Mouse (Mus musculus): Measurements from ENCODE around the gene Ecm1. TPM values are rescaled to one million over a fixed set of nuclear protein-coding genes. Genes with fewer than 3 reads are reported as not detected.
A peak's percentile ranks its signal among the peaks of the same experiment; 100 is the strongest.

The Ecm1 gene
- polyA plus RNA-seq, 1 experiment from 2014 or later = 11.8 TPM

- ATAC-seq = peak; percentile 100
- Histone ChIP-seq H3K4me1 (replicated peaks) (peaks cover 9% of the 10 kb centered on the region), H3K9ac (replicated peaks) (peak overlapping the region; percentile 69), H3K27me3 (no peaks in the 10 kb centered on the region), H3K9me3 (no peaks in the 10 kb centered on the region), H3K4me2 (replicated peaks) (peak overlapping the region; percentile 85), H3K4me3 (replicated peaks) (peak overlapping the region; percentile 65), H3K36me3 (peaks cover 32% of the 10 kb centered on the region), H3K27ac (no peak overlapping the region)
- under 1% methylated on average over 30 of the region's 30 CpGs for WGBS
Measured at GRCm38 (mm10) chr3:95754345-95755206, 15.2 kb upstream of the Ecm1 start.

GRCm38 (mm10) chr3:95752935-95753334 is 13.6 kb upstream of the Ecm1 start:
- 95% methylated on average over 3 of the region's 3 CpGs for WGBS
- no peak overlapping the region for H3K27ac ChIP-seq

GRCm38 (mm10) chr3:95740406-95740805 is 1.0 kb upstream of the Ecm1 start:
- H3K4me1 ChIP-seq (replicated peaks) = no peaks in the 10 kb centered on the region
- no peaks in the 10 kb centered on the region for H3K9me3 ChIP-seq
- H3K9ac ChIP-seq (replicated peaks) = no peak overlapping the region
- no peak overlapping the region for H3K27ac ChIP-seq
- no peaks in the 10 kb centered on the region for H3K27me3 ChIP-seq
- H3K4me2 ChIP-seq (replicated peaks) = no peak overlapping the region
- ATAC-seq = no peak
- no peak overlapping the region for H3K4me3 ChIP-seq (replicated peaks)
- 89% methylated on average over 8 of the region's 8 CpGs for whole genome bisulfite sequencing
- H3K36me3 ChIP-seq = peaks cover 91% of the 10 kb centered on the region

More at GRCm38 (mm10) chr3:95752935-95753334, 13.6 kb upstream of the Ecm1 start:
- Histone ChIP-seq H3K4me1 (replicated peaks) (peaks cover 7% of the 10 kb centered on the region), H3K4me2 (replicated peaks) (no peak overlapping the region), H3K36me3 (peaks cover 48% of the 10 kb centered on the region), H3K9me3 (no peaks in the 10 kb centered on the region), H3K9ac (replicated peaks) (no peak overlapping the region), H3K4me3 (replicated peaks) (no peak overlapping the region), H3K27me3 (no peaks in the 10 kb centered on the region)
- no peak for ATAC-seq

GRCm38 (mm10) chr3:95735071-95735670 is 4.2 kb downstream of the Ecm1 start:
- peaks cover 56% of the 10 kb centered on the region for H3K36me3 ChIP-seq
- H3K27me3 ChIP-seq = no peaks in the 10 kb centered on the region
- H3K27ac ChIP-seq = no peak overlapping the region
- no peak overlapping the region for H3K4me3 ChIP-seq (replicated peaks)
- no peaks in the 10 kb centered on the region for H3K4me1 ChIP-seq (replicated peaks)
- H3K9me3 ChIP-seq = no peaks in the 10 kb centered on the region
- ATAC-seq = no peak
- H3K9ac ChIP-seq (replicated peaks) = no peak overlapping the region
- 87% methylated on average over 12 of the region's 12 CpGs for WGBS
- H3K4me2 ChIP-seq (replicated peaks) = no peak overlapping the region

GRCm38 (mm10) chr3:95734092-95734702 is 5.2 kb downstream of the Ecm1 start:
- H3K9me3 ChIP-seq = no peaks in the 10 kb centered on the region
- peaks cover 46% of the 10 kb centered on the region for H3K36me3 ChIP-seq

GRCm38 (mm10) chr3:95732744-95733521 is 6.4 kb downstream of the Ecm1 start:
- WGBS = 81% methylated on average over 11 of the region's 11 CpGs
- Histone ChIP-seq H3K27ac (no peak overlapping the region), H3K4me3 (replicated peaks) (no peak overlapping the region), H3K9ac (replicated peaks) (no peak overlapping the region), H3K9me3 (no peaks in the 10 kb centered on the region), H3K4me1 (replicated peaks) (no peaks in the 10 kb centered on the region), H3K4me2 (replicated peaks) (no peak overlapping the region), H3K36me3 (peaks cover 41% of the 10 kb centered on the region), H3K27me3 (no peaks in the 10 kb centered on the region)
- no peak for ATAC-seq

More at GRCm38 (mm10) chr3:95734092-95734702, 5.2 kb downstream of the Ecm1 start:
- Histone ChIP-seq H3K4me2 (replicated peaks) (no peak overlapping the region), H3K9ac (replicated peaks) (no peak overlapping the region), H3K4me1 (replicated peaks) (no peaks in the 10 kb centered on the region), H3K4me3 (replicated peaks) (no peak overlapping the region), H3K27me3 (no peaks in the 10 kb centered on the region), H3K27ac (no peak overlapping the region)
- ATAC-seq = no peak
- 76% methylated on average over 13 of the region's 13 CpGs for WGBS

GRCm38 (mm10) chr3:95732297-95732696 is 7.1 kb downstream of the Ecm1 start:
- H3K27ac ChIP-seq = no peak overlapping the region
- no peaks in the 10 kb centered on the region for H3K4me1 ChIP-seq (replicated peaks)
- H3K9me3 ChIP-seq = no peaks in the 10 kb centered on the region
- H3K4me3 ChIP-seq (replicated peaks) = no peak overlapping the region
- H3K36me3 ChIP-seq = peaks cover 35% of the 10 kb centered on the region
- no peak for ATAC-seq
- H3K9ac ChIP-seq (replicated peaks) = no peak overlapping the region
- no peaks in the 10 kb centered on the region for H3K27me3 ChIP-seq
- 96% methylated on average over 9 of the region's 9 CpGs for WGBS
- H3K4me2 ChIP-seq (replicated peaks) = no peak overlapping the region

- 96% methylated on average over 4 of the region's 4 CpGs for WGBS
- no peak for ATAC-seq
- Histone ChIP-seq H3K36me3 (peaks cover 30% of the 10 kb centered on the region), H3K9ac (replicated peaks) (no peak overlapping the region), H3K4me2 (replicated peaks) (no peak overlapping the region), H3K27me3 (no peaks in the 10 kb centered on the region), H3K4me3 (replicated peaks) (no peak overlapping the region), H3K4me1 (replicated peaks) (no peaks in the 10 kb centered on the region), H3K9me3 (no peaks in the 10 kb centered on the region), H3K27ac (no peak overlapping the region)
Measured at GRCm38 (mm10) chr3:95731802-95732201, 7.6 kb downstream of the Ecm1 start.

GRCm38 (mm10) chr3:95730431-95730830 is 8.9 kb downstream of the Ecm1 start:
- Histone ChIP-seq H3K36me3 (peaks cover 16% of the 10 kb centered on the region), H3K27me3 (no peaks in the 10 kb centered on the region), H3K4me3 (replicated peaks) (no peak overlapping the region), H3K9me3 (no peaks in the 10 kb centered on the region), H3K4me1 (replicated peaks) (no peaks in the 10 kb centered on the region), H3K9ac (replicated peaks) (no peak overlapping the region), H3K27ac (no peak overlapping the region), H3K4me2 (replicated peaks) (no peak overlapping the region)
- no peak for ATAC-seq
- 90% methylated on average over 7 of the region's 7 CpGs for WGBS

- Histone ChIP-seq H3K4me1 (replicated peaks) (no peaks in the 10 kb centered on the region), H3K4me2 (replicated peaks) (no peak overlapping the region), H3K9me3 (no peaks in the 10 kb centered on the region), H3K4me3 (replicated peaks) (no peak overlapping the region), H3K27ac (no peak overlapping the region), H3K9ac (replicated peaks) (no peak overlapping the region), H3K27me3 (no peaks in the 10 kb centered on the region), H3K36me3 (peaks cover 1% of the 10 kb centered on the region; the same call in 1 of the 2 replicates)
- ATAC-seq = no peak
- 82% methylated on average over 2 of the region's 2 CpGs for WGBS
Measured at GRCm38 (mm10) chr3:95728906-95729305, 10.5 kb downstream of the Ecm1 start.

- Histone ChIP-seq H3K27ac (no peak overlapping the region), H3K4me2 (replicated peaks) (no peak overlapping the region), H3K27me3 (no peaks in the 10 kb centered on the region), H3K9me3 (no peaks in the 10 kb centered on the region), H3K4me3 (replicated peaks) (no peak overlapping the region), H3K4me1 (replicated peaks) (no peaks in the 10 kb centered on the region), H3K36me3 (no peaks in the 10 kb centered on the region), H3K9ac (replicated peaks) (no peak overlapping the region)
- WGBS = 71% methylated on average over 7 of the region's 7 CpGs
- no peak for ATAC-seq
Measured at GRCm38 (mm10) chr3:95726696-95727358, 12.5 kb downstream of the Ecm1 start.

Data from midbrain, embryonic 13.5 days (tissue).